Comparison of ENCODE assay signal across 9 mouse cellular contexts in the genomic region with DNA sequence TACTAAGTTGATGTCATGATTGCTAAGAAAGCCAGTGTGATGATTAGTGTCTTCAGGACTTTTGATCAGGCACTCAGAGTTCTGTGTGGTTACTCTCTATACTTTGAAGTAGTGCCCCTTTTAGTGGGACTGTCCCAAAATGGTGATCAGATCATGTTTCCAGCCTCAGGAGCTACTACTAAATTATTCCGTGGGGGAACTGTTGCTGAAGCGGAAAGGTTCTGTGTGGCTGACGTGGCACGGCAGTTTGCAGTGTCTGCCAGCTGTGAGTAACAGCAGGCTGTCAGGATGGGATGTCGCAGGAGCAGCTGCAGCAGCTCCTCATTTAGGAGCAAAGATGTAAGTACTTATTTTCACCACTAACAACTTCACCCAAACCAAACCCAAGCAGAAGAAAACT. TPM values are rescaled to one million over a fixed set of nuclear protein-coding genes. Genes with fewer than 3 reads are reported as not detected.
A peak's percentile ranks its signal among the peaks of the same experiment; 100 is the strongest.
DNase-seq lines count a peak whose midpoint lies in the region; ATAC-seq and TF ChIP-seq lines count a peak whose summit lies in the region.
"Had no signal": no experiment of that assay in that cellular context is flagged by ENCODE, and none has a peak within 500 bp of the region (broad histone marks: within the 10 kb centered on the region; RNA-seq: fewer than 3 reads in every experiment).

A gene (plus strand): TSS at position 207 of the 400 bp plus-strand sequence.

- no peak within 1 kb of the TSS for H3K27ac ChIP-seq in heart, embryonic 10.5 days
- H3K27ac ChIP-seq in stomach, postnatal 0 days (replicated peaks), result peak within 1 kb of the TSS; percentile 58
- H3K27ac ChIP-seq in thymus, adult 2 months (ENCODE audit: control insufficient read depth, insufficient read depth, low read length), result no peak within 1 kb of the TSS
- H3K27ac ChIP-seq: hindbrain, embryonic 15.5 days had no signal

- H3K9ac ChIP-seq in stomach, postnatal 0 days (ENCODE audit: low read length), result no peak within 1 kb of the TSS
- H3K9ac ChIP-seq: hindbrain, embryonic 15.5 days had no signal

- intact Hi-C loops in gastrocnemius, postnatal 36 days (cut with DNase I), result no loop called here

- H3K4me1 ChIP-seq in heart, embryonic 10.5 days, result peaks cover 15% of the 10 kb centered on the region
- no peaks in the 10 kb centered on the region for H3K4me1 ChIP-seq in stomach, postnatal 0 days (replicated peaks; ENCODE audit: control insufficient read depth, insufficient read depth)
- no peaks in the 10 kb centered on the region for H3K4me1 ChIP-seq in thymus, adult 2 months (replicated peaks; ENCODE audit: control insufficient read depth, insufficient read depth, low read length)

- no peak for TF ChIP-seq POLR2A in thymus, adult 2 months (IDR thresholded peaks at IDR 0.05; ENCODE audit: control insufficient read depth, extremely low read depth, insufficient read depth, low read length, poor library complexity)

- DNase-seq in heart, adult 18-20 months, result peak; percentile 66 to 71
- DNase-seq in heart, embryonic 10.5 days (ENCODE audit: low spot score), result no peak
- peak; percentile 63 for DNase-seq in adrenal gland, postnatal 10 days
- peak; percentile 32 to 53 for DNase-seq in gastrocnemius, postnatal 36 days
- no peak for DNase-seq in large intestine, adult 2 months (ENCODE audit: low read depth, low spot score)
- no peak for DNase-seq in stomach, postnatal 0 days (ENCODE audit: low spot score)
- DNase-seq in thymus, adult 2 months, result no peak
- DNase-seq in spleen, postnatal 10 days (ENCODE audit: low spot score in 2 of 2), result no peak

- no peaks in the 10 kb centered on the region for H3K36me3 ChIP-seq in heart, embryonic 10.5 days
- no peaks in the 10 kb centered on the region for H3K36me3 ChIP-seq in stomach, postnatal 0 days (ENCODE audit: control insufficient read depth, insufficient read depth, low read length)
- no peaks in the 10 kb centered on the region for H3K36me3 ChIP-seq in thymus, adult 2 months (ENCODE audit: control insufficient read depth, insufficient read depth, low read length)
- H3K36me3 ChIP-seq: hindbrain, embryonic 15.5 days had no signal

- no peak for TF ChIP-seq EP300 in stomach, postnatal 0 days (optimal IDR thresholded peaks at IDR 0.05)

- H3K27me3 ChIP-seq in heart, embryonic 10.5 days (ENCODE audit: insufficient read depth, poor library complexity, severe bottlenecking), result no peaks in the 10 kb centered on the region
- no peaks in the 10 kb centered on the region for H3K27me3 ChIP-seq in stomach, postnatal 0 days (ENCODE audit: control insufficient read depth, insufficient read depth, low read length)
- no peaks in the 10 kb centered on the region for H3K27me3 ChIP-seq in thymus, adult 2 months (ENCODE audit: control insufficient read depth, insufficient read depth, low read length)
- H3K27me3 ChIP-seq: hindbrain, embryonic 15.5 days had no signal

- H3K4me2 ChIP-seq in stomach, postnatal 0 days (replicated peaks; ENCODE audit: low read depth), result peak within 1 kb of the TSS; percentile 29; the same call in 1 of the 2 replicates
- H3K4me2 ChIP-seq: hindbrain, embryonic 15.5 days had no signal

- H3K9me3 ChIP-seq in heart, embryonic 10.5 days, result no peaks in the 10 kb centered on the region
- no peaks in the 10 kb centered on the region for H3K9me3 ChIP-seq in stomach, postnatal 0 days (ENCODE audit: control insufficient read depth, low read length)
- H3K9me3 ChIP-seq: hindbrain, embryonic 15.5 days had no signal

- WGBS in heart, embryonic 10.5 days, result 40% methylated on average over 5 of the region's 5 CpGs
- WGBS in large intestine, adult 2 months, result 55% methylated on average over 5 of the region's 5 CpGs
- WGBS in stomach, postnatal 0 days, result 32% methylated on average over 5 of the region's 5 CpGs
- WGBS in thymus, adult 2 months, result 92% methylated on average over 5 of the region's 5 CpGs

- TF ChIP-seq CTCF in stomach, postnatal 0 days (IDR thresholded peaks at IDR 0.05; ENCODE audit: low read depth), result no peak
- no peak for TF ChIP-seq CTCF in thymus, adult 2 months (IDR thresholded peaks at IDR 0.05; ENCODE audit: borderline replicate concordance, control insufficient read depth, extremely low read depth, insufficient read depth, low read length, poor library complexity)

- no peak within 1 kb of the TSS for H3K4me3 ChIP-seq in heart, embryonic 10.5 days
- no peak within 1 kb of the TSS for H3K4me3 ChIP-seq in stomach, postnatal 0 days (ENCODE audit: low read depth, low read length)
- no peak within 1 kb of the TSS for H3K4me3 ChIP-seq in thymus, adult 2 months (ENCODE audit: control insufficient read depth, insufficient read depth, low read length)
- H3K4me3 ChIP-seq: hindbrain, embryonic 15.5 days had no signal

- ATAC-seq in stomach, postnatal 0 days (ENCODE audit: low FRiP score, low TSS enrichment), result peak; percentile 45; the same call in 1 of the 2 replicates

RNA-seq across cellular contexts. Expression of the gene that starts here (rescaled TPM):
- under 1 TPM; 0.45 to 0.62 TPM for total RNA-seq in heart, adult 18-20 months (2021)
- polyA plus RNA-seq in heart, embryonic 10.5 days (2016; fragmentation: Nextera tagmentation; extraction: Ambion mirVana), result 0.71 and 1.9 TPM in 2 replicates
- 1 to 10 TPM; 4.6 to 6.2 TPM for total RNA-seq in adrenal gland, postnatal 10 days (2021)
- 1 to 10 TPM; 1.1 to 1.6 TPM for total RNA-seq in gastrocnemius, postnatal 36 days (2021)
- polyA plus RNA-seq in large intestine, adult 2 months (2012; rRNA removed), result 11.5 and 25.9 TPM in 2 replicates
- 5.5 and 6.2 TPM in 2 replicates for polyA plus RNA-seq in stomach, postnatal 0 days (2015; fragmentation: Nextera tagmentation; extraction: Ambion mirVana)
- 0.80 and 1.1 TPM in 2 replicates for polyA plus RNA-seq in thymus, adult 2 months (2012; rRNA removed)

Comparison
In these comparisons a context has a peak if more than half of its experiments do, and no peak if none do; other contexts are left out.
1. Peak in DNase-seq in heart, adult 18-20 months; RNA of the gene not detected or under 1 TPM.
2. DNase-seq: peak in adrenal gland, postnatal 10 days (single experiment) and gastrocnemius, postnatal 36 days (2 of 2); none in heart, embryonic 10.5 days (single experiment), large intestine, adult 2 months (single experiment), stomach, postnatal 0 days (single experiment), thymus, adult 2 months (single experiment) and spleen, postnatal 10 days (0 of 2).